Comparison of ENCODE assay signal across 8 mouse cellular contexts in genomic region chr2:34825827-34826459, GRCm38 (mm10). TPM values are rescaled to one million over a fixed set of nuclear protein-coding genes. Genes with fewer than 3 reads are reported as not detected.
A peak's percentile ranks its signal among the peaks of the same experiment; 100 is the strongest.
DNase-seq lines count a peak whose midpoint lies in the region; ATAC-seq and TF ChIP-seq lines count a peak whose summit lies in the region.

Gene Fbxw2 (minus strand): TSS chr2:34826311.

- H3K27me3 ChIP-seq in forebrain, embryonic 10.5 days (ENCODE audit: poor library complexity, severe bottlenecking): no peaks in the 10 kb centered on the region
- 0 out of 2 replicates have a peak, but pooled peaks cover 4% of the 10 kb centered on the region for H3K27me3 ChIP-seq in heart, embryonic 15.5 days
- H3K27me3 ChIP-seq in liver, embryonic 14.5 days (ENCODE audit: control insufficient read depth, insufficient read depth, low read length): no peaks in the 10 kb centered on the region
- no peaks in the 10 kb centered on the region for H3K27me3 ChIP-seq in neural tube, embryonic 11.5 days (ENCODE audit: control insufficient read depth, insufficient read depth, low read length)
- H3K27me3 ChIP-seq in stomach, postnatal 0 days (ENCODE audit: control insufficient read depth, insufficient read depth, low read length): no peaks in the 10 kb centered on the region

- no peak for TF ChIP-seq CTCF in liver, embryonic 14.5 days (IDR thresholded peaks at IDR 0.05; ENCODE audit: low read depth)
- no peak for TF ChIP-seq CTCF in stomach, postnatal 0 days (IDR thresholded peaks at IDR 0.05; ENCODE audit: low read depth)

- WGBS in forebrain, embryonic 10.5 days: under 1% methylated on average over 57 of the region's 57 CpGs
- WGBS in heart, embryonic 15.5 days: under 1% methylated on average over 57 of the region's 57 CpGs
- WGBS in liver, embryonic 14.5 days (ENCODE audit: insufficient replicate concordance): under 1% methylated on average over 57 of the region's 57 CpGs
- under 1% methylated on average over 57 of the region's 57 CpGs for WGBS in neural tube, embryonic 11.5 days
- WGBS in stomach, postnatal 0 days: under 1% methylated on average over 54 of the region's 57 CpGs

- DNase-seq in c-Kit-negative CD71-positive TER-119-positive erythroid progenitor cells, embryonic 14.5 days (ENCODE audit: low read depth, low spot score): peak; percentile 77
- DNase-seq in forebrain, embryonic 10.5 days (ENCODE audit: extremely low spot score, low spot score): peak; percentile 92
- peak; percentile 92 to 97 for DNase-seq in kidney, postnatal 25 days
- DNase-seq in liver, embryonic 14.5 days (ENCODE audit: low read depth in 3 of 3, low spot score in 3 of 3): peak; percentile 79 to 83 (median 82)
- DNase-seq in neural tube, embryonic 11.5 days (ENCODE audit: low spot score): peak; percentile 95
- DNase-seq in stomach, postnatal 0 days (ENCODE audit: low spot score): peak; percentile 96

- H3K4me2 ChIP-seq in heart, embryonic 15.5 days: peak within 1 kb of the TSS; percentile 72
- peak within 1 kb of the TSS; percentile 88 for H3K4me2 ChIP-seq in liver, embryonic 14.5 days (ENCODE audit: low read depth)
- peak within 1 kb of the TSS; percentile 78 for H3K4me2 ChIP-seq in neural tube, embryonic 11.5 days (ENCODE audit: low read depth)
- peak within 1 kb of the TSS; percentile 60 for H3K4me2 ChIP-seq in stomach, postnatal 0 days (replicated peaks; ENCODE audit: low read depth)

- H3K27ac ChIP-seq in forebrain, embryonic 10.5 days: peak within 1 kb of the TSS; percentile 90
- peak within 1 kb of the TSS; percentile 88 for H3K27ac ChIP-seq in heart, embryonic 15.5 days
- H3K27ac ChIP-seq in liver, embryonic 14.5 days: peak within 1 kb of the TSS; percentile 74
- H3K27ac ChIP-seq in neural tube, embryonic 11.5 days (ENCODE audit: low read depth, low read length): peak within 1 kb of the TSS; percentile 78; the same call in 1 of the 2 replicates
- H3K27ac ChIP-seq in stomach, postnatal 0 days (replicated peaks): peak within 1 kb of the TSS; percentile 94

- peak; percentile 98 for ATAC-seq in CD4-positive, CD25-positive, alpha-beta regulatory T cell, adult 4 months
- peak; percentile 90 for ATAC-seq in heart, embryonic 15.5 days (replicated peaks; ENCODE audit: insufficient number of reproducible peaks, insufficient read depth, low FRiP score, low read depth)
- ATAC-seq in liver, embryonic 14.5 days (ENCODE audit: insufficient read depth): peak; percentile 96
- peak; percentile 88 for ATAC-seq in neural tube, embryonic 11.5 days (ENCODE audit: insufficient read depth, low FRiP score, low TSS enrichment)
- peak; percentile 99 for ATAC-seq in stomach, postnatal 0 days (ENCODE audit: low FRiP score, low TSS enrichment)

- H3K4me3 ChIP-seq in forebrain, embryonic 10.5 days: peak within 1 kb of the TSS; percentile 90
- peak within 1 kb of the TSS; percentile 98 for H3K4me3 ChIP-seq in heart, embryonic 15.5 days
- H3K4me3 ChIP-seq in liver, embryonic 14.5 days (ENCODE audit: insufficient read depth in 1 of 2, low read depth in 2 of 2, low read length in 2 of 2): peak within 1 kb of the TSS; percentile 87 to 93
- peak within 1 kb of the TSS; percentile 98 for H3K4me3 ChIP-seq in neural tube, embryonic 11.5 days (ENCODE audit: low read depth, low read length)
- H3K4me3 ChIP-seq in stomach, postnatal 0 days (ENCODE audit: low read depth, low read length): peak within 1 kb of the TSS; percentile 96

- H3K9me3 ChIP-seq in forebrain, embryonic 10.5 days: peaks cover 15% of the 10 kb centered on the region; the same call in 1 of the 2 replicates
- no peaks in the 10 kb centered on the region for H3K9me3 ChIP-seq in heart, embryonic 15.5 days (replicated peaks)
- H3K9me3 ChIP-seq in liver, embryonic 14.5 days (ENCODE audit: control insufficient read depth, low read length): no peaks in the 10 kb centered on the region
- H3K9me3 ChIP-seq in neural tube, embryonic 11.5 days (ENCODE audit: control insufficient read depth, low read length): no peaks in the 10 kb centered on the region
- no peaks in the 10 kb centered on the region for H3K9me3 ChIP-seq in stomach, postnatal 0 days (ENCODE audit: control insufficient read depth, low read length)

- no peak for TF ChIP-seq EP300 in liver, embryonic 14.5 days (IDR thresholded peaks at IDR 0.05; ENCODE audit: low read depth)
- peak; percentile 39 for TF ChIP-seq EP300 in stomach, postnatal 0 days (optimal IDR thresholded peaks at IDR 0.05)

- H3K4me1 ChIP-seq in forebrain, embryonic 10.5 days: peaks cover 22% of the 10 kb centered on the region
- peaks cover 21% of the 10 kb centered on the region for H3K4me1 ChIP-seq in heart, embryonic 15.5 days (replicated peaks)
- H3K4me1 ChIP-seq in liver, embryonic 14.5 days (replicated peaks; ENCODE audit: control insufficient read depth in 2 of 2, insufficient read depth in 2 of 2, low read length in 1 of 2): peaks cover 21 to 27% of the 10 kb centered on the region in 2 experiments
- peaks cover 9% of the 10 kb centered on the region for H3K4me1 ChIP-seq in neural tube, embryonic 11.5 days (ENCODE audit: control insufficient read depth, insufficient read depth, low read length)
- H3K4me1 ChIP-seq in stomach, postnatal 0 days (replicated peaks; ENCODE audit: control insufficient read depth, insufficient read depth): no peaks in the 10 kb centered on the region; the same call in 1 of the 2 replicates

- H3K36me3 ChIP-seq in forebrain, embryonic 10.5 days (replicated peaks): peaks cover 16% of the 10 kb centered on the region
- H3K36me3 ChIP-seq in heart, embryonic 15.5 days: peaks cover 6% of the 10 kb centered on the region; the same call in 1 of the 2 replicates
- H3K36me3 ChIP-seq in liver, embryonic 14.5 days (replicated peaks; ENCODE audit: control insufficient read depth, insufficient read depth, low read depth): peaks cover 17% of the 10 kb centered on the region
- no peaks in the 10 kb centered on the region for H3K36me3 ChIP-seq in neural tube, embryonic 11.5 days (ENCODE audit: control insufficient read depth, insufficient read depth, low read length)
- 0 out of 2 replicates have a peak, but pooled peaks cover 3% of the 10 kb centered on the region for H3K36me3 ChIP-seq in stomach, postnatal 0 days (ENCODE audit: control insufficient read depth, insufficient read depth, low read length)

- peak within 1 kb of the TSS; percentile 98 for H3K9ac ChIP-seq in heart, embryonic 15.5 days
- peak within 1 kb of the TSS; percentile 96 for H3K9ac ChIP-seq in liver, embryonic 14.5 days (replicated peaks)
- peak within 1 kb of the TSS; percentile 93 for H3K9ac ChIP-seq in neural tube, embryonic 11.5 days (ENCODE audit: low read length)
- H3K9ac ChIP-seq in stomach, postnatal 0 days (ENCODE audit: low read length): peak within 1 kb of the TSS; percentile 94

RNA-seq across cellular contexts. Expression of gene Fbxw2, which starts in this region (rescaled TPM):
- polyA plus RNA-seq in CD4-positive, CD25-positive, alpha-beta regulatory T cell, adult 4 months (2017; shearing (Covaris generic)): 10 to 100 TPM; 72.6 to 91.8 TPM
- polyA plus RNA-seq in forebrain, embryonic 10.5 days (2016; fragmentation: Nextera tagmentation; extraction: Ambion mirVana): 78.7 and 80.9 TPM in 2 replicates
- polyA plus RNA-seq in heart, embryonic 15.5 days (2015; fragmentation: Nextera tagmentation; extraction: Ambion mirVana): 57.5 and 65.2 TPM in 2 replicates
- polyA plus RNA-seq in liver, embryonic 14.5 days (2012; rRNA removed): 26.3 and 30.8 TPM in 2 replicates
- 38.6 and 41.7 TPM in 2 replicates for polyA plus RNA-seq in liver, embryonic 14.5 days (2014; fragmentation: Nextera tagmentation; extraction: Ambion mirVana)
- polyA plus RNA-seq in neural tube, embryonic 11.5 days (2014; fragmentation: Nextera tagmentation; extraction: Ambion mirVana): 64.8 and 67.5 TPM in 2 replicates
- polyA plus RNA-seq in stomach, postnatal 0 days (2015; fragmentation: Nextera tagmentation; extraction: Ambion mirVana): 54.2 and 56.3 TPM in 2 replicates

Comparison
In these comparisons a context has a peak if more than half of its experiments do, and no peak if none do; other contexts are left out.
1. Peak in every context shown above with its lines: DNase-seq, ATAC-seq, H3K4me3 ChIP-seq and H3K27ac ChIP-seq.